Mouse (Mus musculus) lung, adult 2 months (tissue): ENCODE results near the gene Acsm2. TPM values are rescaled to one million over a fixed set of nuclear protein-coding genes. Genes with fewer than 3 reads are reported as not detected.

ENCODE experiments used
- DNase-seq: peaks from one replicate; pipeline ENCODE4 v3.0.0; 2022
- H3K4me1 ChIP-seq: fragments of 200-500 bp; 2 replicates; pipeline ENCODE4 v1.6.1; 2011; ENCODE audit warnings: low read length; ENCODE audit not compliant: control insufficient read depth, insufficient read depth
- H3K4me3 ChIP-seq: fragments of 200-500 bp; replicated peaks from 2 replicates; pipeline ENCODE3; 2011; ENCODE audit warnings: low read depth, mild to moderate bottlenecking, control low read depth, low read length; ENCODE audit errors: extremely low read depth
- CTCF ChIP-seq: fragments of 200-500 bp; IDR thresholded peaks from 2 replicates; pipeline ENCODE4 v1.5.1; 2011; ENCODE audit warnings: mild to moderate bottlenecking, low read length, control low read depth; ENCODE audit not compliant: insufficient read depth
- POLR2A ChIP-seq: fragments of 200-500 bp; IDR thresholded peaks from 2 replicates; pipeline ENCODE4 v1.6.1; 2011; ENCODE audit warnings: low read depth, mild to moderate bottlenecking, control low read depth, low read length, borderline replicate concordance; ENCODE audit errors: extremely low read depth
- WGBS: fragments of 180-500 bp; shearing (Covaris S2); methylation state at CpG from one replicate; pipeline ENCODE4 v1.1.7; 2018; 5-methylcytosine and 5-hydroxymethylcytosine counted together
- polyA plus RNA-seq: library from polyadenylated mRNA; depleted of rRNA; stranded (reverse); fragments of >200 nt; gene quantifications from 2 replicates; pipeline ENCODE4 v1.2.3, GENCODE M21; 2012

Gene Acsm2
- polyA plus RNA-seq, 1 experiment: not detected

- TF ChIP-seq CTCF: no peak
- no peak for TF ChIP-seq POLR2A
- no peak overlapping the region for H3K4me3 ChIP-seq
- H3K4me1 ChIP-seq: no peaks in the 10 kb centered on the region
- DNase-seq: no peak
- 26% methylated on average over 2 of the region's 2 CpGs for WGBS
Measured at GRCm38 (mm10) chr7:119525881-119526281, 28.3 kb upstream of the Acsm2 start.

- DNase-seq: no peak
- Histone ChIP-seq H3K4me3 (no peak overlapping the region), H3K4me1 (no peaks in the 10 kb centered on the region)
- TF ChIP-seq POLR2A (no peak), CTCF (no peak)
- WGBS: 74% methylated on average over 13 of the region's 13 CpGs
Measured at GRCm38 (mm10) chr7:119526486-119526885, 27.7 kb upstream of the Acsm2 start.

GRCm38 (mm10) chr7:119527135-119527534 is 27.0 kb upstream of the Acsm2 start:
- H3K4me1 ChIP-seq: no peaks in the 10 kb centered on the region
- H3K4me3 ChIP-seq: no peak overlapping the region
- 94% methylated on average over 1 of the region's 1 CpGs for WGBS
- TF ChIP-seq CTCF: no peak
- TF ChIP-seq POLR2A: no peak
- DNase-seq: no peak

DNA sequence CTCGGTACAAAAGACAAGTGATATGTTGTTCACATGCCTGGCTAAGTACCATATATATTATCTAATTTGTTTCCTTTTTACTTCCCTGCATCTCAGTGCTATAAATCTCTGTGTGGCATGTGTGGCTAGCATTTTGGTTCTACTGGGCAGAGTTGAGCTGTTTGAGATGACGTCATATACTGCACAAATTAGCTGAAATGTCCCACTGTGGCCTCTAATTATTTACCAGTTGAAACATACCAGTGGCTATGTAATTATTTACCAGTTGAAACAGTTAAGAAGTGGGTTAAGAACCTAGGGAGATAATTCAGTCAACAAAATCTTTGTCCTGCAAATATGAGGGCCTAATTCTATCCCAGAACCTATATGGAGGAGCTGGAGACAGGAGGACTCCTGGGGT is 26.6 kb upstream of the Acsm2 start:
- DNase-seq: no peak

DNA sequence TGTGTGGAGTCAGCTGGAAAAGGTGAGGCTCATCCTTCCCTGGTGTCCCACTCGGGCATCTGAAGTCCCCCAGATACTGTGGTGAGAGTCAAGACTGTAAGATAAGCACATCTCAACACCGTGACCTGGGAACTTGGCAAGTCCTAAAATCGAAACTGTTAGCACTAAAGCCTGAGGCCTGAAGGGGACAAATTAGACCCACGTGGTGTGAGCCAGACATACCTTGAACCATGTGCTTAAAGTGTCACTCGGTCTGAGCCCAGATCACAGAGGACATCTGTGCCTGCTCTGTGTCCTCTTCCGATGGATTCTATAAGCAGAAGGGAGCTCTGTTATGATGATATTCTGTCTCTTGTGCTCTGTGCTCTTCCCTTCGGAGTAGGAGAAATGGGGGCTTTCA is 25.5 kb upstream of the Acsm2 start:
- DNase-seq: no peak
- TF ChIP-seq CTCF (no peak), POLR2A (no peak)
- Histone ChIP-seq H3K4me3 (no peak overlapping the region), H3K4me1 (no peaks in the 10 kb centered on the region)
- 62% methylated on average over 7 of the region's 7 CpGs for WGBS

More for the DNA sequence above, 26.6 kb upstream of the Acsm2 start:
- H3K4me1 ChIP-seq: no peaks in the 10 kb centered on the region
- H3K4me3 ChIP-seq: no peak overlapping the region
- TF ChIP-seq POLR2A (no peak), CTCF (no peak)
- 70% methylated on average over 2 of the region's 2 CpGs for WGBS

- 46% methylated on average over 1 of the region's 1 CpGs for WGBS
- no peak for DNase-seq
- TF ChIP-seq POLR2A: no peak
- TF ChIP-seq CTCF: no peak
- Histone ChIP-seq H3K4me3 (no peak overlapping the region), H3K4me1 (no peaks in the 10 kb centered on the region)
Measured at GRCm38 (mm10) chr7:119532924-119533323, 21.2 kb upstream of the Acsm2 start.

DNA sequence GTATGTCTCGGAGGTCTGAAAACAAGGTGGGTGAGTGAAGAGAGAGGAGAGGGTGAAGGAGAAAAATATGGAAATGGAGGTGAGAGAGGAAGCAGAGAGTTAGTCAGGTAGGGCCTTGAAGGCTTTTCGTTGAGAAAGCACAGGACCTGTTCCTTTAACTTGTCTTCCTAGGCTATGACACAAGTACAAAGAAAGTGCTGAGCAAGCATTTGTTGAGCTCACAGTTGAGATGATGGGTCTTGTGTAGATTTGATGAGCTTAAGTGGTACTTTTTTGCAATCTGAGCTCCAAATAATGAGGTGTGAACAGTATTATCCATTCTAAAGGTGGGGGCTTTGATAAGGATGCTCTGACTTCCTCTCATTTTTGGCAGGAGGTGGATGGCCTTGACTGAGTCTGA is 19.8 kb upstream of the Acsm2 start:
- WGBS: 59% methylated on average over 2 of the region's 2 CpGs
- H3K4me3 ChIP-seq: no peak overlapping the region
- TF ChIP-seq POLR2A (no peak), CTCF (no peak)
- no peak for DNase-seq
- H3K4me1 ChIP-seq: no peaks in the 10 kb centered on the region

DNA sequence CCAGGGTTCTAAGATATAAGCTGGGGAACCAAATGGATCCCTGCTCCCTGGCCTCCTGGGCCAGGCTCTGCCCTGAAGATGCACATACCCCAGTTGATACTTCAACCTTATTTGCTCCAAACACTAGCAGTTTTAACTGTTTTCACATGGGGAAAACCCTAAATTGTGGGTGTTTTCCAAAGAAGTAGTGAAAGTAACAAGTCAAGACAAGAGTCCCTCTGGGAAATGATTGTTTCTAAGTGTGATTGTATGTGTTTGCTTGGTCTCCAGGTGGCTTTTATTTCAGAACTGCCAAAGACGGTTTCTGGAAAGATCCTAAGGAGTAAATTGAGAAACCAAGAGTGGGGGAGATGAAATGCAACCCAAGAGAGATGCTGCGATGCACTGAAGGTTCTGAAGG is 11.7 kb upstream of the Acsm2 start:
- no peaks in the 10 kb centered on the region for H3K4me1 ChIP-seq

DNA sequence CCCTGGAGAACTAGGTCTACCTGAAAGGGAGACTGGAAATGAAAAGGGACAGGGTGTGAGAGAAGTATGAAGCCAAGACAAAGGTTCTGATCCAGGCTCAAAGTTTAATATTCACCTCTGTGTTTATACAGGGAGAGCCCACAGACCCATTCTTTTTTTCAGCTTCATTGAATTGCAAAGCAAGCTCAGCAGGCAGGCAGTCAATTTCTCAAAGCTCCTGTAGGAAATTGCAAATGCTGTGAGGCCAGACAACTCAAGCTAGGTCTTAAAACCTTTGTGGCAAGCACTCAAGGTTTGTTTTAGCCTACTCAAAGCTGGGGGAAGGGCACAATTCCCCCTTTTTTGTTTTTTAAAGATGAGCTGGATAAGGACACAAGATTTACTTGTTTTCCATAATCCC is 8.6 kb upstream of the Acsm2 start:
- no peak for TF ChIP-seq CTCF
- no peak for TF ChIP-seq POLR2A
- Histone ChIP-seq H3K4me1 (no peaks in the 10 kb centered on the region), H3K4me3 (no peak overlapping the region)
- no peak for DNase-seq

More for the DNA sequence above, 11.7 kb upstream of the Acsm2 start:
- DNase-seq: no peak
- no peak for TF ChIP-seq CTCF
- no peak for TF ChIP-seq POLR2A
- H3K4me3 ChIP-seq: no peak overlapping the region
- WGBS: 62% methylated on average over 2 of the region's 2 CpGs

GRCm38 (mm10) chr7:119550471-119551222 is 3.5 kb upstream of the Acsm2 start:
- Histone ChIP-seq H3K4me1 (no peaks in the 10 kb centered on the region), H3K4me3 (no peak overlapping the region)
- TF ChIP-seq POLR2A (no peak), CTCF (no peak)
- no peak for DNase-seq
- 71% methylated on average over 3 of the region's 3 CpGs for WGBS
